Mouse (Mus musculus): ENCODE data around the gene Gm21560.
"Not testable (repeated sequence)": the region's sequence is repeated elsewhere in the genome, so short reads cannot be mapped to it uniquely, and the experiment has no call there.

Gene Gm21560

GRCm38 (mm10) chr14:6219192-6219591, at the start of gene Gm21560:
TSS of gene Gm21560 (minus strand) at chr14:6219292.
- in situ Hi-C loops (cut with MboI, MseI), result not testable (repeated sequence)

GRCm38 (mm10) chr14:6163538-6163937, 55.6 kb downstream of the Gm21560 start:
- in situ Hi-C loops (cut with MboI, MseI), result not testable (repeated sequence)

GRCm38 (mm10) chr14:6161085-6161484, 58.0 kb downstream of the Gm21560 start:
- in situ Hi-C loops (cut with MboI, MseI), result not testable (repeated sequence)

All from regulatory T cell (primary cell).